Mouse (Mus musculus) erythroblast, embryonic 14.5 days (primary cell): ENCODE measurements around the gene Ino80.

Experiments used
- GATA1 ChIP-seq: IDR thresholded peaks from 2 replicates; pipeline ENCODE4 v1.6.1; 2012; ENCODE audit warnings: low read length, inconsistent platforms, mixed read lengths
- TAL1 ChIP-seq: IDR thresholded peaks from 3 replicates; pipeline ENCODE4 v1.6.1; 2012; ENCODE audit warnings: low read length, inconsistent platforms, mixed read lengths

DNA sequence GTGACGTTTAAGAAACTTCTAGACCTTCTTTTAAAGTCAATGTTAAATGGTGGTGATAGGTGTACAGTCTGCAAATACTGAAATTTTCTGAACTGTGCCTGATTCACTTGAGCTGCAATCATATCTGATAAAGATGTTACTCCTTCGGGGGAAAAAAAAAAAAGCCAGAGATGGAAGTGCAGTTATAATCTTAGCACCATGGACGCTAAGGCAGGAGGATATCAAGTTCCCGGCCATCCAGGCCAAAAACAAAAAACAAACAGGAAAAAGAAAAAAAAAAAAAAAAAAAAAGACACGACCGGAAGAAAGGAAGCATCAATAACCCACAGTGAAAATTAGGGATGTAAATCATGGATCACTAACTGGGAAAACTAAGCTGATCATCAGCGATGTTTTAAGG lies 1.3 kb downstream of the Ino80 start:
- TF ChIP-seq TAL1 (no peak), GATA1 (no peak)
